Mouse (Mus musculus): ENCODE measurements at regions not wholly inside any gene's neighbourhood (a gene's known extent, or its start where the extent isn't known, plus 50 kb on each side); places are given as distances from the start of the nearest gene placed in this dataset.
A peak's percentile ranks its signal among the peaks of the same experiment; 100 is the strongest.

GRCm38 (mm10) chr8:11145251-11145650 lies 137.0 kb upstream of the Irs2 start:
- no peak for ATAC-seq (replicated peaks; ENCODE audit: insufficient number of reproducible peaks, low FRiP score, low TSS enrichment, poor library complexity, severe bottlenecking)

- no peak for ATAC-seq (replicated peaks; ENCODE audit: insufficient number of reproducible peaks, low FRiP score, low TSS enrichment, poor library complexity, severe bottlenecking)
These were observed 132.3 kb upstream of the Irs2 start for GRCm38 (mm10) chr8:11140566-11140965.

GRCm38 (mm10) chr8:11139294-11139693 lies 131.0 kb upstream of the Irs2 start:
- ATAC-seq (replicated peaks; ENCODE audit: insufficient number of reproducible peaks, low FRiP score, low TSS enrichment, poor library complexity, severe bottlenecking), result no peak

GRCm38 (mm10) chr8:11138302-11139020 lies 130.2 kb upstream of the Irs2 start:
- ATAC-seq (replicated peaks; ENCODE audit: insufficient number of reproducible peaks, low FRiP score, low TSS enrichment, poor library complexity, severe bottlenecking), result peak; percentile 61; the same call in 1 of the 2 replicates

GRCm38 (mm10) chr8:11136566-11136965 lies 128.3 kb upstream of the Irs2 start:
- no peak for ATAC-seq (replicated peaks; ENCODE audit: insufficient number of reproducible peaks, low FRiP score, low TSS enrichment, poor library complexity, severe bottlenecking)

- no peak for ATAC-seq (replicated peaks; ENCODE audit: insufficient number of reproducible peaks, low FRiP score, low TSS enrichment, poor library complexity, severe bottlenecking)
These were observed 126.9 kb upstream of the Irs2 start for GRCm38 (mm10) chr8:11135135-11135534.

- no peak for ATAC-seq (replicated peaks; ENCODE audit: insufficient number of reproducible peaks, low FRiP score, low TSS enrichment, poor library complexity, severe bottlenecking)
These were observed 126.3 kb upstream of the Irs2 start for GRCm38 (mm10) chr8:11134562-11134961.

GRCm38 (mm10) chr8:11119030-11119634 lies 110.9 kb upstream of the Irs2 start:
- no peak for ATAC-seq (replicated peaks; ENCODE audit: insufficient number of reproducible peaks, low FRiP score, low TSS enrichment, poor library complexity, severe bottlenecking)

- no peak for ATAC-seq (replicated peaks; ENCODE audit: insufficient number of reproducible peaks, low FRiP score, low TSS enrichment, poor library complexity, severe bottlenecking)
These were observed 108.3 kb upstream of the Irs2 start for GRCm38 (mm10) chr8:11116534-11116933.

GRCm38 (mm10) chr8:11115210-11115609 lies 107.0 kb upstream of the Irs2 start:
- no peak for ATAC-seq (replicated peaks; ENCODE audit: insufficient number of reproducible peaks, low FRiP score, low TSS enrichment, poor library complexity, severe bottlenecking)

GRCm38 (mm10) chr8:11114531-11114930 lies 106.3 kb upstream of the Irs2 start:
- ATAC-seq (replicated peaks; ENCODE audit: insufficient number of reproducible peaks, low FRiP score, low TSS enrichment, poor library complexity, severe bottlenecking), result no peak

GRCm38 (mm10) chr8:11112908-11113532 lies 104.8 kb upstream of the Irs2 start:
- ATAC-seq (replicated peaks; ENCODE audit: insufficient number of reproducible peaks, low FRiP score, low TSS enrichment, poor library complexity, severe bottlenecking), result peak; percentile 70

- ATAC-seq (replicated peaks; ENCODE audit: insufficient number of reproducible peaks, low FRiP score, low TSS enrichment, poor library complexity, severe bottlenecking), result no peak
These were observed 103.7 kb upstream of the Irs2 start for GRCm38 (mm10) chr8:11111987-11112386.

GRCm38 (mm10) chr8:11107435-11107834 lies 99.2 kb upstream of the Irs2 start:
- ATAC-seq (replicated peaks; ENCODE audit: insufficient number of reproducible peaks, low FRiP score, low TSS enrichment, poor library complexity, severe bottlenecking), result no peak

- peak; percentile 20; the same call in 1 of the 2 replicates for ATAC-seq (replicated peaks; ENCODE audit: insufficient number of reproducible peaks, low FRiP score, low TSS enrichment, poor library complexity, severe bottlenecking)
These were observed 98.8 kb upstream of the Irs2 start for GRCm38 (mm10) chr8:11107021-11107420.

GRCm38 (mm10) chr8:11103745-11104607 lies 95.7 kb upstream of the Irs2 start:
- no peak for ATAC-seq (replicated peaks; ENCODE audit: insufficient number of reproducible peaks, low FRiP score, low TSS enrichment, poor library complexity, severe bottlenecking)

- ATAC-seq (replicated peaks; ENCODE audit: insufficient number of reproducible peaks, low FRiP score, low TSS enrichment, poor library complexity, severe bottlenecking), result no peak
These were observed 92.1 kb upstream of the Irs2 start for GRCm38 (mm10) chr8:11100310-11100709.

GRCm38 (mm10) chr8:11099591-11099855 lies 91.3 kb upstream of the Irs2 start:
- ATAC-seq (replicated peaks; ENCODE audit: insufficient number of reproducible peaks, low FRiP score, low TSS enrichment, poor library complexity, severe bottlenecking), result no peak

- no peak for ATAC-seq (replicated peaks; ENCODE audit: insufficient number of reproducible peaks, low FRiP score, low TSS enrichment, poor library complexity, severe bottlenecking)
These were observed 90.7 kb upstream of the Irs2 start for GRCm38 (mm10) chr8:11098790-11099590.

All from monocyte, adult 5-6 weeks (primary cell).